1 mouse cellular context compared by ENCODE assay signal in genomic region chr11:106770195-106770974, GRCm38 (mm10).
TF ChIP-seq lines count a peak whose summit lies in the region.

No protein-coding gene starts in this region.

TF ChIP-seq in MEL, 35 proteins besides CTCF, POLR2A, EP300 and RAD21 (continued from another document):
- TF ChIP-seq MYB (IDR thresholded peaks at IDR 0.05; ENCODE audit: low read depth, low read length) (peak; percentile 47; the same call in 1 of the 2 replicates), ZMIZ1 (IDR thresholded peaks at IDR 0.05; ENCODE audit: low read depth, low read length) (no peak), MAFK (IDR thresholded peaks at IDR 0.05; ENCODE audit: borderline replicate concordance, low read depth, low read length) (no peak), MEF2A (IDR thresholded peaks at IDR 0.05; ENCODE audit: extremely low read depth, insufficient replicate concordance, low read depth, low read length, poor library complexity, severe bottlenecking) (no peak), POLR2AphosphoS2 (IDR thresholded peaks at IDR 0.05; ENCODE audit: low read length) (no peak), JUND (IDR thresholded peaks at IDR 0.05; ENCODE audit: low read depth, low read length) (no peak), MAZ (IDR thresholded peaks at IDR 0.05; ENCODE audit: low read depth, low read length) (no peak), BHLHE40 (IDR thresholded peaks at IDR 0.05; ENCODE audit: borderline replicate concordance, low read depth, low read length) (0 out of 2 replicates have a peak, but pooled peaks have one; percentile 27), CHD2 (IDR thresholded peaks at IDR 0.05; ENCODE audit: low read length) (no peak), ZC3H11A (IDR thresholded peaks at IDR 0.05; ENCODE audit: low read depth, low read length) (peak; percentile 62), GATA1 (IDR thresholded peaks at IDR 0.05; ENCODE audit: low read depth, low read length) (peak; percentile 67; the same call in 1 of the 2 replicates), GABPA (IDR thresholded peaks at IDR 0.05; ENCODE audit: low read depth, low read length) (no peak), MAX (IDR thresholded peaks at IDR 0.05; ENCODE audit: low read length) (peak; percentile 37; the same call in 1 of the 2 replicates), SMC3 (IDR thresholded peaks at IDR 0.05; ENCODE audit: low read depth, low read length) (peak; percentile 65), NRF1 (IDR thresholded peaks at IDR 0.05; ENCODE audit: insufficient read depth, low read depth, low read length, poor library complexity, severe bottlenecking) (no peak), RCOR1 (IDR thresholded peaks at IDR 0.05; ENCODE audit: low read depth, low read length) (peak; percentile 30; the same call in 1 of the 2 replicates), CHD1 (IDR thresholded peaks at IDR 0.05; ENCODE audit: low read depth, low read length) (no peak), ZNF384 (IDR thresholded peaks at IDR 0.05; ENCODE audit: low read depth, low read length) (no peak), TCF12 (IDR thresholded peaks at IDR 0.05; ENCODE audit: low read depth, low read length) (peak; percentile 87), ELF1 (IDR thresholded peaks at IDR 0.05; ENCODE audit: low read depth, low read length) (0 out of 2 replicates have a peak, but pooled peaks have one; percentile 19)
